Mouse (Mus musculus) right cerebral cortex, postnatal 10 days (tissue): Measurements from ENCODE around the gene Polk.

Source experiments
- DNase-seq, 2 experiments: peaks; one replicate each; pipeline ENCODE4 v3.0.0; 2021; ENCODE audit warnings: low spot score in 2 of 2

Gene Polk

DNA sequence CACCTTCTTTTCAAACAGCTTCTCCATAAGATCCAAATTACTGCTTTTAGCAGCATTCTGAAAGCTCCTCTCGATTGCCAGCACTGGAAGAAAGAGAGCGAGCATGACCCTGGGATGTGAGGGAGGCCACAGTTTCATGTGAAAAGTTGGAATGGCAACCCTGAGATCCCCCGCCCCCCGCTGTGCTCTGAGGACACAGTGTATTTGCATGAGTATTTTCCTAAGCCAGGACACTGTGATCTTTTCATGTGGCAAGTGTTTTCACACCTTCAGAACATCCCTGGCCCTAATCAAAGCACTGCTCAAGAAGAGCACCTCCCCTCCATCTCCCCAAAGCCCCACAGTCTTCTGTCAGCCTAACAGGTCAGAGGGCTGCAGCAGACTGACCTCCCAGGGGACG lies 77.1 kb downstream of the Polk start:
- no peak for DNase-seq

DNA sequence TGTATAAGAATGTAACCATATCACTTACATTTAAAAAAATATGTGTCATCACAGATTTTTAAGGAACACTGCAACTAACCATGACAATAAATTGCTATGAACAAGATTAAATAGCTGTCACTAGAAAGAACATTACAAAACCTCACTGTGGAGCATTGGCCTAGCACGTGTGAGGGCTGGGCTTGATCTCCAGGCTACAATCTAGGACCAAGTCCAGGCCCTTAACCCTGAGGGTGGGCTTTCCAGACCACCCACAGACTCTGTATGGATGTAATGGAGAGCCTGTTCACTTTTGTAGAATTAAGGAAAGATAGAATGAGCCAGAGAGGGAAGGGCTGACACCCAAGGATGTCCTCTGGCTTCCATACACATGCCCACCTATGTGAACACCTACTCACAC lies 79.7 kb downstream of the Polk start:
- DNase-seq: no peak

DNA sequence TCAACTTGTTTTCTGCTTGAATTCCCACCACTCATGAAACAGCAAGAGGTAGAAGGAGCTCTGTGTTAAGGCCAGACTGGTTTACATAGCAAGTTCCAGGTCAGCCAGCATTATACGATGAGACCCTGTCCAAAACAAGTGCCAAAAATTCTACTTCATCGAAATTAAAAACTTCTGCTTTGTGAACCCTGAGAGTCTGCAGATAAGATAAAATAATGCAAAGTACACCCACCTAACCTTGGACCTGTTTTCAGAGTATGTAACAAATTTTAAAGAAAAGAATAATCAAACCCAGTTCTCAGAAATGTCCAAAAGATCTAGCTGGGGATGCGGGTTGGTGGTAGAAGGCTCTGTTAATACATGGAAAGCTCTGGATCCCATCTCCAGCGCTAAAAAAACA lies 83.8 kb downstream of the Polk start:
- no peak for DNase-seq

DNA sequence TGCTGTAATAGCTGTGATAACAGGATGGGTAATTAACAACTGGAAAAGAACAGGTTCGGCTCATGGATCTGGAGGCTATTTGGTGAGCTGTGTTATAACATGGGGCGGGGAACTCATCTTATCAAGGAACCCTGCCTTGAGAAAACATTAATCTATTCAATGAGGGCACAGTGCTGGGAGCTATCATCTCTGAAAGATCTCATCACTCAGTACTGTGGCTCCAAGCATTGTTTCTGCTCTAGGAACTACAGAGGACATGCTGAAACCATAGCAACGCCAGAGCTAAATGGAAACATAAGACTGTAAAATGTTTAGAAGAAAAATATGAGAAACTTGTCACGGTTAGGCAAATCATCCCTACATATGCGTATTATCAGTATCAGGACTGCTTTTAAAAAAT lies 84.4 kb downstream of the Polk start:
- DNase-seq: no peak

DNA sequence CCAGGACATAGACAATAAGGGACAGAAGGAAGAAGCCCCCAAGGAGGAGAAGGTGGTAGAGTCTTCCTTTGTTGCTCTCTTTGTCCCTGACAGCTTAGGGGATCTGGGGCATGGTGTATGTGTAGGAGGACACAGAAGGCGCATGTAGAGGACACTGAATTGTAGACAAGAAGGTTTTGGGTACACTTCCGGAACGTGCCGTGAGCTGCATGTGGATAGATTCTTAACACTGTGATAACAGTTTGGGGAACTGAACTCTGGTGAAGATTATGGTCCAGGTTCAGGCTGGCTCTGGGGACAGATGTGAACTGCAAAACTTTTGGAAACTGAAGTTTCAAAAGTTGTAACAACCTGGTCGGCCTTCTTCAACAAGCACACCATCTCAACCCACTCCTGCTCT lies 84.8 kb downstream of the Polk start:
- no peak for DNase-seq

DNA sequence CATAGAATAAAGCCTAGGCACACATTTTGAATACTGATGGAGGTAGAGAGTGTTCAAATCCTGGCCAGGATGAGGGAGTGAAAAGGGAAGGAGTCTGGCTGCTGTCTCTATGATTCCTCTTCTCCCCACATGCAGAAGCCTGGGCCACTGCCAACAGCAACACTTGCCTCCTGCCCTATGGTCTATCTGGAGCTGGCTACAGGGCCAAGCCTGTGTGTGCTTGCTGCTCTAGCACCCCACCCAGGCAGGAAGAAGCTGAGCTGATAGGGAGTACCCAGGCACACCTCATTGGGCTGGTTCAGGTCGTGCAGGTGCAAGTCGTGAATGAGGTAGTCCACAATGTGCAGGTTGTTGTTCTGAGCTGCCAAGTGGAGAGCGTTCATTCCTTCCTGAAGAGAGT lies 88.1 kb downstream of the Polk start:
- no peak for DNase-seq

DNA sequence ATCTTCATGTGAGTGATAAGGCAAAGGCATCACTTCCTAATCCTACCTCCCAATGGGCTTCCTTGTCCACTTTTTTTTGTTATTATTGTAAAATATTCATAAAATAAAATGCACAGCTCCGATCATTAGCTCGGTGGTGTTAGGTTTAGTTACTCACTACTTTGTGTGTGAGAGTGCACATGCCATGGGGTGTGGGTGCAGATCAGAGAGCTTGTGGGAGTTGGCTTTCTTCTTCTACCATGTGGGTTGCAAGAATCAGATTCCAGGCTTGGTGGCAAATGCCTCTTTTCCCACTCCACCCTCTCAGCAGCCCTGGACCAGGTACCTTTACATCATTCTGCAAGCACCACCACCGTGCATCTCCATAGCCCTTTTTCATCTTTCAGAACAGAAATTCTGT lies 89.8 kb downstream of the Polk start:
- no peak for DNase-seq

DNA sequence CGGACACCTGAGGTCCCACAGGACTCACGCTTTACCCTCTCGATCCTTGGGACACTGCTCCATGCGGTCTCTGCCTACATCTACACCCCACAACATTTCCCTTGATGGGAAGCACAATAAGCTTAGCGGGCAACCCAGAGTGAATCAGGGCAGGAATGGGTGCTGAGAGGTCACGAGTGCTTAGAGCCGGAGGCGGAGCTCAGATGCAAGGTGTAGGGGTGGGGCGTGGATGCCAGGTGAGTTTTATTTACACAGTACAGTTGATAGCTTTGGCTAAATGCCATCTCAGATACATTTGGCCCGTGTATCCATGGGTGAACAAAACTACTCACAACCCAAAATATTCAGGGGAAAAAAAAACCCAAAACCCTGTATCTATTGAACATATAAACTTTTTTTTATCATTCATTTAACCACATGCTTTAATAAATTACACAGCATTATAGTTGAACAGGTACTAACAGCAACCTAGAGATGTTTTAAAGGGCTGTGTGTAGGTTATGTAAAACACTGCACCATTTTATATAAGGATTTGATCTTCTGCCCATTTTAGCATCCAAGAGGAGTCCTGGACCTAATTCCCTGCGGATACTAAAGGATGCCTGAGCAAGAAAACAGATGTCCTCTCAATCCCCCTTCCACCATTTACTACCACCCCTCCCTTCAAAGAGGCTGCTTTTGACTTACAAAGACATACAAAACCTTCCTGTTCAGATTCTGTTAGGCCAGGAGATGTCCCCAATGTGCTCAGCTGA lies 90.8 kb downstream of the Polk start:
- no peak for DNase-seq

DNA sequence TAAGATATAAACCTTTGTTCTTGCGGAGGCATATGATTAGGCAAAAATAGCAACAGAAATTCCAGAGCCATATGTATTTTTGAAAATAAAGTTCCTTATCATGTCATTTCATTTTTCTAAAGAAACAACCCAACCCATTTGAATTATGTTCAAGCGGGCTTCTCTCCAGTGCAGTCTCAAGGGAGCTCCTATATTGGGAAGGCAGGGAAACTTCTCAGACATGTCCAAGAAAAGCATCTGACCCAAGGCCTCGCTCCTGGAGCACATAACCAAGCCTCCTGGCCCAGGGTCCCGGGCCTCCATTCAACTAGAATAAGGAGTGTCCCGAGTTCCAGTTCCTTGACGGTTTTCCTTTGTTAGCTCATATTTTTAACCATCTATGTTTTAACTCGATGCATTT lies 91.5 kb downstream of the Polk start:
- DNase-seq: no peak

DNA sequence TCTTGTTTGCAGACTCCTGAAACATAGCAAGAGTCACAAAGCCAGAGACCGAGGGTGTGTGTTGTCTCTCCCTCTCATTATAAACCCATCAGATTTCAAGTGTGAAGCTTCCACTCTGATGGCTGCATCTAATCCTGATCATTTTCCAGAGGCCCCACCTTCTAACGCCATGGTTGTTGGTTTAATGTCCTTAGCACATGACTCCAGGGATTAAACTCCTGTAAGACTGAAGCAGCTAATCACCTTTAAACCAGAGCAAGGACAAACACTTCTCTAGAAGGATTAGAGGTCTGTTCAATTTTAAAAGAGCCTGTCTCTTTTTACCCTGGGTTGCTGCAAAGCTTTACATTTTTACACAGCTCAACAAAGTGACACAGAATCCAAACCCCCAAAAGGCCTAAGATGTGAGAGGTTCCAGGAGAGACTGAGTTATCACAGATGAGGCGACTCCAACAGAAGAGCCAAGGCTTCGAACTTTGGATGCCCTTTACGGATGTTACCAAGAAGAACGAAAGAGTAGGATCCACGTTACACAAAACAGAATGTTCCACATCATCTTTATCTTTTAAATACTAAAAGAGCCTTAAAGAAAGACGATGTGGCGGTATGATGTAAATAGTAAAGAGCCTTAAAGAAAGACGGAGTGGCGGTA lies 92.0 kb downstream of the Polk start:
- no peak for DNase-seq

DNA sequence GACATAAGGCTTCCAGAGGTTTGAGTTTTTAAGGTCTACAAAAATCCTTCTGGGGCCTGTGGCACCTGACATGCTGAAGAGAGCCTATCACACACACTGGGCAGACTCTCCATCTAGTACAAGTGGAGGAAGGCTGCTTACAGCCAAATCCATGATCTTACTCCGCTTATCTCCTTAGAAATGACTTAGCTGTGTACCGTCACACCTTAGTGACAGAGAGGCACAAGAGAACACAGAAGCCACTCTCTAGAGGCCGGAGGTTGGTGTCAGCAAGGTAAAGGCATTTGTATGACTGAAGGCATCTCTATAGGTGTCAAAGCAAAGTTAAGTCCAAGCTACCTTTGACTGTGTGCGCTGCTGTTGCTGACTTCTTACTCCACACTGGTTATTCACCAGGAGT lies 101.9 kb downstream of the Polk start:
- no peak for DNase-seq

DNA sequence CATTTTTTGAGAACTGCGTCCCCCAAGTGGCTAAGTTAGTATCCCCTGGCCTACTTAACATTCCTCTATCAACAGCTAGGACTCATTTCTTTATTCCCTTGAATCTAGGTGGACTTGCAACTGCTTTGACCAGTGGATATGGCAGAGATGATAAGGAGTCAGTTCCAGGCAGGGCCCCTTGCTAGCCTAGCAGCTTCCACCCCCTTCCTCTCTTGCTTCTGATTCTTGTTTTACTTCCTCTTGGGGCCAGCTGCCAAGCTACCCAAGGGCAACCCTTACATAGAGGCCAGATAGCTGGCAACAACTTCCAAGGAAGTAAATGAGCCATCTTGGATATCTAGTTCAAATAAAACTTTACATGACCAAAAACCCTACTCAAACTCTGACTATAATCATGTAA lies 105.5 kb downstream of the Polk start:
- no peak for DNase-seq

DNA sequence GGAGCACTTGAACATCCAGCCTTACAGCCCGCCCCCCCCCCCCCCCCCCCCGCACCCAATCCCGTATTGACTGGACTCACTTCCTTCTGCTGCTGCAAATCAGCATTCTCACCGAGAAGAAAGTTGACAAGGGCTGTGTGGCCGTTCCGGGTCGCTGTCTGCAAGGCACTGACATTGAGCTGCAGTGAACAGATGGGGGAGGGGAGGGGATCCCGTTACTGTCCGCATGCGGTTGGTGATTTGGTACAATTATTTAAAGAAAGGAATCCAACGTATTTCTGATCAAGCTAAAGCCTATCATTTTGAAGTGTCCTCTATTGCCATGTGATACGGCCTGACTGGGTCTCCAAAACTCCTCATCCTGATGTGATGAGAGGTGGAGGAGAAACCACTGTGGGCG lies 106.6 kb downstream of the Polk start:
- peak; percentile 46 to 55 for DNase-seq

DNA sequence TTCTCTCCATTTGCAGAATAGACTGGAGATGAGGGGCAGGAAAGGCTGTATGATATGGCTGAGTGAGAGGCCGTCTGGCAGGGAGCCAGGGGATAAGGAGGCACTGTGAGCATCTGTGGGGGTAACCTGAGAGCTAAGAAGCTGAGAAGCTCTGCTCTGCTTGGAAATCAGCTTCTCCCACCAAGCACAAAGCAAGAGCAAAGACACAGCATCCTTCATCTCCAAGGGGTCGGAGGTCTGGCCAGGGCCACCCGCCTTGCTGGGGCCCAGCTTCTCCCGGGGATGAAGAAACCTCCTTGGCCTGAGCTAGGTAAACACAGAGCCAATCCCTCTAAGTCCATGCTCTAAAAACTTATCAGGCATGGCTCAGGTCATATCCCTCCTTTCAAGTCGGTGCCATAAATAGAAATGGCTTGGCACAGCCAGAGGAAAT lies 107.5 kb downstream of the Polk start:
- no peak for DNase-seq

DNA sequence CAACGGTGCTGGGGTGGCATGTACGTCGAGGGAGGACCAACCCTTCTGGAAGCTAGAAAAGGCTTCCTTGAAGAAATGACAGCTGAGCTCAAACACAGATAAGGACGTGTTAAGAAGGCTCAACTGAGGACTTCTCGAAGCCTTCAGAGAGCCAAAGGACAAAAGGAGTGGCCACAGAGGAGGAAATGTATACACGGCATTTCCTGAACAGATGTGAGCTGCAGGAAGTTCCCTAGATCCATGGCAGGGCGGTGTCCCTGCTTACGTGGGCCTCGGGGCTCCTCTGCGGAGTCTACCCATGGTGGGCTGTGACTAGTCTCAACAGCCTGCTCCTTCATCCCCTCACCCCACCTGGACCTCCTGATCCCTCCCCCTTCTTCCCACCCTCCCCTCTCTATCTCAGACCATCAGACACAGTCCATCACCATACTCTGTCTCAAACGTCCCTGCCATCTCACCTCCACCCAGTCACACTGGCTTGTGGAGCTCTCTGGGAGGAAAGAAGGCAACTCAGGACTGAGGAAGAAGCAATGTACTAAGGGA lies 108.7 kb downstream of the Polk start:
- no peak for DNase-seq

DNA sequence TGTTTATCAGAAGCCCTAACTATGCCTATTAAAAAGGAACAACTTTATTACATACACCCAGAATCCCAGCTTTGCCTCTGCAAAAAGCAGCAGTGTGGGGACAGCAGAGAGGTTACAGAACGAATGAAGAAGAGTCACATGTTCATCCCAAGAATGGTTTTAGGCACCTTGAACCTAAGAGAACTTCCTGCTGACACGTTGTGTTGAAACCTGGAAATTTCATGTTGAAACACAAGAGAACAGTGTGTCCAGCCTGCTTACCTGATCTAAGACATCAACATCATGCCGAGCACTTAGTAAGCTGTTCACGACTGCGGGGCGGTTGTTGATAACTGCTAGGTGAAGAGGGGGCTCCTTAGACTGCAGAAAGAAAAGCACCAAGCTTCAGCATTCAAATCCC lies 109.3 kb downstream of the Polk start:
- DNase-seq: no peak

DNA sequence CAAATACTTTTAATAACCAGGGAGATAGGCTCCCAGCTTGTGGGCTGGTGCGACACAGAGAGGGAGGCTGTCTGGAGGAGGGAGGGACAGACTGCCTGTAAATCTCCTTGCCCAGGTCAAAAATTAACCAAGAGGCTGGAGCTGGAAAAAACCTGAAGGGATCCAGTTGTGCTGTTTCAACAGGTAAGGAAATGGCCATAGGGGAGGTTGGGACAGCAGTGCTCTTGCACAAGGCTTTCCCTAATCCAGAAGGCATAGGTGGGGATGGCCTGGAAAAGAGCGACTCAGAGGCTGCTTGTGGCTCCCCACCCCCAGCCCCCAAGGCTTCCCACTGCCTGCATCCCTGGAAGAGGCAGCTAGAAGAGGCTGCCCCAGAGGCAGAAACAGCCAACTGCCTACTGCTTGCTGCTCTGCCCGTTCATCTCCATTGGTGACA lies 110.0 kb downstream of the Polk start:
- DNase-seq: no peak

DNA sequence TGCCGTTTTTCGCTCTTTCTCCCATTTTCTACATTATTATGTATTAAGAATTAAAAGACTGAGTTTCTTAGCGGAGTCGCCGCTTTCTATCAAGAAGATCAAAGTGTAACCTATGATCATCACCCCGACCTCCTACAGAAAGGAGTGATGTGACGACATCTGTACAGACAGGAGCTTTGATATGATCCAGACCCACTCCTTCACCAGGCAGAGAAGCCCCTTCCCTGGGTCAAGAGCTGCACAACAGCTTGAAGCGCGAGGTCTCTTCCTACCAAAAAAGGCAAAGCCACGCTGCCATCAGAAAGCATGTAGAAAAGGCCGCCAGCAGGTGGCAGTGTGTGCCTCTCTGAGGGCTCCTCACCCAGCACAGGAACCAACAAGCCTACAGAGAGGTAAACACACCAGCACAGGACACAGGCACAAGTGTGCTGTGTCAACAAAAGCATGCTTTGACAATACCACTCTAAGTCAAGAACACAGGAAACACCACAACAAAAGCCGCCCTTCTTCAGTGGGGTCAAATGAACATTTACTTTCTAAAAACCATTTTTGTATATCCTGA lies 110.7 kb downstream of the Polk start:
- peak; percentile 87 to 92 for DNase-seq
